Mouse (Mus musculus): ENCODE results near the gene Zfp326. TPM values are rescaled to one million over a fixed set of nuclear protein-coding genes. Genes with fewer than 3 reads are reported as not detected.

Gene Zfp326
- polyA plus RNA-seq, 1 experiment from 2014 or later = 53.4 TPM

GRCm38 (mm10) chr5:105930282-105930681 is 53.9 kb downstream of the Zfp326 start:
- Histone ChIP-seq H3K36me3 (ENCODE audit: control insufficient read depth, insufficient read depth, low read length) (no peaks in the 10 kb centered on the region; the same call in 1 of the 2 replicates), H3K4me1 (ENCODE audit: control insufficient read depth, insufficient read depth, low read length) (no peaks in the 10 kb centered on the region), H3K27ac (ENCODE audit: low read length) (no peak overlapping the region), H3K4me3 (ENCODE audit: low read depth, low read length) (no peak overlapping the region), H3K9ac (replicated peaks; ENCODE audit: low read depth, low read length) (no peak overlapping the region), H3K27me3 (ENCODE audit: control insufficient read depth, insufficient read depth, low read length) (no peaks in the 10 kb centered on the region), H3K4me2 (replicated peaks; ENCODE audit: low read depth, low read length) (no peak overlapping the region), H3K9me3 (ENCODE audit: control insufficient read depth, low read depth, low read length) (0 out of 2 replicates have a peak, but pooled peaks cover 8% of the 10 kb centered on the region)
- no peak for ATAC-seq (ENCODE audit: insufficient number of reproducible peaks, insufficient read depth, low FRiP score, low read depth)
- 41% methylated on average over 3 of the region's 3 CpGs for WGBS

GRCm38 (mm10) chr5:105932392-105932791 is 56.0 kb downstream of the Zfp326 start:
- no peak for ATAC-seq (ENCODE audit: insufficient number of reproducible peaks, insufficient read depth, low FRiP score, low read depth)
- Histone ChIP-seq H3K27ac (ENCODE audit: low read length) (no peak overlapping the region), H3K9me3 (ENCODE audit: control insufficient read depth, low read depth, low read length) (0 out of 2 replicates have a peak, but pooled peaks cover 8% of the 10 kb centered on the region), H3K4me3 (ENCODE audit: low read depth, low read length) (no peak overlapping the region), H3K4me2 (replicated peaks; ENCODE audit: low read depth, low read length) (no peak overlapping the region), H3K36me3 (ENCODE audit: control insufficient read depth, insufficient read depth, low read length) (no peaks in the 10 kb centered on the region), H3K4me1 (ENCODE audit: control insufficient read depth, insufficient read depth, low read length) (no peaks in the 10 kb centered on the region), H3K9ac (replicated peaks; ENCODE audit: low read depth, low read length) (no peak overlapping the region), H3K27me3 (ENCODE audit: control insufficient read depth, insufficient read depth, low read length) (no peaks in the 10 kb centered on the region)
- 97% methylated on average over 1 of the region's 1 CpGs for WGBS

GRCm38 (mm10) chr5:105941951-105942350 is 65.6 kb downstream of the Zfp326 start:
- no peaks in the 10 kb centered on the region for H3K4me1 ChIP-seq (ENCODE audit: control insufficient read depth, insufficient read depth, low read length)
- no peak overlapping the region for H3K27ac ChIP-seq (ENCODE audit: low read length)
- H3K9ac ChIP-seq (replicated peaks; ENCODE audit: low read depth, low read length) = no peak overlapping the region
- 79% methylated on average over 2 of the region's 2 CpGs for WGBS
- H3K27me3 ChIP-seq (ENCODE audit: control insufficient read depth, insufficient read depth, low read length) = no peaks in the 10 kb centered on the region
- no peak for ATAC-seq (ENCODE audit: insufficient number of reproducible peaks, insufficient read depth, low FRiP score, low read depth)
- H3K4me3 ChIP-seq (ENCODE audit: low read depth, low read length) = no peak overlapping the region
- H3K9me3 ChIP-seq (ENCODE audit: control insufficient read depth, low read depth, low read length) = no peaks in the 10 kb centered on the region
- H3K36me3 ChIP-seq (ENCODE audit: control insufficient read depth, insufficient read depth, low read length) = no peaks in the 10 kb centered on the region
- no peak overlapping the region for H3K4me2 ChIP-seq (replicated peaks; ENCODE audit: low read depth, low read length)

Other genes with a start within 250 kb of the Zfp326 start
- gene Lrrc8d, start 176.6 kb upstream of the Zfp326 start, polyA plus RNA-seq (2014; fragmentation: Nextera tagmentation; extraction: Ambion mirVana) = 17.6 and 20.7 TPM in 2 replicates